Mouse (Mus musculus) midbrain, embryonic 10.5 days (tissue): ENCODE results near the gene Rnf212b. TPM values are rescaled to one million over a fixed set of nuclear protein-coding genes. Genes with fewer than 3 reads are reported as not detected.
A peak's percentile ranks its signal among the peaks of the same experiment; 100 is the strongest.

Experiments
- DNase-seq: peaks from one replicate; pipeline ENCODE4 v3.0.0-alpha.2; 2017; ENCODE audit warnings: low spot score
- H3K27ac ChIP-seq: fragments of 300-500 bp; sonication (generic); replicated peaks from 2 replicates; pipeline ENCODE4 v1.5.1; 2016; ENCODE audit warnings: mild to moderate bottlenecking
- H3K27me3 ChIP-seq: fragments of 300-500 bp; sonication (generic); 2 replicates; pipeline ENCODE4 v1.6.1; 2016; ENCODE audit warnings: low read depth, mild to moderate bottlenecking; ENCODE audit not compliant: poor library complexity, severe bottlenecking
- H3K36me3 ChIP-seq: fragments of 300-500 bp; sonication (generic); 2 replicates; pipeline ENCODE4 v1.6.1; 2016; ENCODE audit warnings: mild to moderate bottlenecking, moderate library complexity
- H3K4me1 ChIP-seq: fragments of 300-500 bp; sonication (generic); 2 replicates; pipeline ENCODE4 v1.6.1; 2016
- H3K4me3 ChIP-seq: fragments of 300-500 bp; sonication (generic); 2 replicates; pipeline ENCODE4 v1.5.1; 2016; ENCODE audit warnings: mild to moderate bottlenecking, moderate library complexity
- H3K9me3 ChIP-seq: fragments of 300-500 bp; sonication (generic); replicated peaks from 2 replicates; pipeline ENCODE4 v1.6.1; 2016; ENCODE audit warnings: mild to moderate bottlenecking
- WGBS: fragments of 180-500 bp; shearing (Covaris S2); methylation state at CpG from one replicate; pipeline ENCODE4 v1.1.7; 2016; 5-methylcytosine and 5-hydroxymethylcytosine counted together
- polyA plus RNA-seq: library from polyadenylated mRNA; unstranded; fragments of >200 nt; fragmentation: Nextera tagmentation; extraction: Ambion mirVana; gene quantifications from 2 replicates; pipeline ENCODE4 v1.2.1, GENCODE M21; 2016

The Rnf212b gene
- polyA plus RNA-seq, 1 experiment from 2014 or later: not detected

DNA sequence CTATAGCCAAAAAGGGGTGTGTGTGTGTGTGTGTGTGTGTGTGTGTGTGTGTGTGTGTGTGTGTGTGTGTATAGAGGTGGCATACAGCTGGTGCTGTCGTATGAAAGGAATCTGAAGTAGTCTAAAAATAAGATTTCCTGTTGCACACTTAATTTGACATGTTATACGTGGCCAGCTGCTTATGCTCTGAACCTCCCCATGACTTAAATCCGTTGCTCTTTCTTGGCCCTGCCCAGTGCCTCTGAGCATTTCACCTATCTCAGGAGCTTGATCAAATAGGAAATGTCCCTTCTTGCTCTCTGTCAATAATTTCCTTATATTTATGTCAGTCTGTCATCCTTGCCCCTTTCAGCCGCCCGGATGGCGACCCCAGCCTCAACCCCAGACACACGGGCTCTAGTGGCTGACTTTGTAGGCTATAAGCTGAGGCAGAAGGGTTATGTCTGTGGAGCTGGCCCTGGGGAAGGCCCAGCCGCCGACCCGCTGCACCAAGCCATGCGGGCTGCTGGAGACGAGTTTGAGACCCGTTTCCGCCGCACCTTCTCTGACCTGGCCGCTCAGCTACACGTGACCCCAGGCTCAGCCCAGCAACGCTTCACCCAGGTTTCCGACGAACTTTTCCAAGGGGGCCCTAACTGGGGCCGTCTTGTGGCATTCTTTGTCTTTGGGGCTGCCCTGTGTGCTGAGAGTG, 70.2 kb downstream of the Rnf212b start:
- peaks cover 29% of the 10 kb centered on the region for H3K4me1 ChIP-seq
- H3K4me3 ChIP-seq: peak overlapping the region; percentile 76
- H3K27ac ChIP-seq: peak overlapping the region; percentile 91
- DNase-seq: no peak
- WGBS: 41% methylated on average over 21 of the region's 21 CpGs
- H3K27me3 ChIP-seq: no peaks in the 10 kb centered on the region
- no peaks in the 10 kb centered on the region for H3K9me3 ChIP-seq
- peaks cover 25% of the 10 kb centered on the region for H3K36me3 ChIP-seq

DNA sequence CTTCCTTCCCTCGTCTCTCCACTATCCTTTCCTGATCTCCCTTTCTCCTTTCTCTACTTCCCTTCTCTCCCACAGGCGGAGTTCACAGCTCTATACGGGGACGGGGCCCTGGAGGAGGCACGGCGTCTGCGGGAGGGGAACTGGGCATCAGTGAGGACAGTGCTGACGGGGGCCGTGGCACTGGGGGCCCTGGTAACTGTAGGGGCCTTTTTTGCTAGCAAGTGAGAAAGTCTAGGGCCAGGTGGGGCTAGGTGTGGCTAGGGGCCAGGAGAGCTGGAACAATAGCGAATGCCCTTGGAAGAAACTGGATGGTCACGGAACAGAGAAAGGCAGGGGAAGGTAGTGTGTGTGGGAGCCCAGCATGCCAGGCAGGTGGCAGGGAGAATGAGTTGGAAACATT, 71.4 kb downstream of the Rnf212b start:
- DNase-seq: no peak
- H3K27me3 ChIP-seq: no peaks in the 10 kb centered on the region
- H3K9me3 ChIP-seq: no peaks in the 10 kb centered on the region
- peaks cover 29% of the 10 kb centered on the region for H3K4me1 ChIP-seq
- H3K27ac ChIP-seq: no peak overlapping the region
- H3K36me3 ChIP-seq: peaks cover 25% of the 10 kb centered on the region
- H3K4me3 ChIP-seq: no peak overlapping the region
- WGBS: 92% methylated on average over 11 of the region's 11 CpGs

GRCm38 (mm10) chr14:54892200-54892599, 78.3 kb downstream of the Rnf212b start, which contains the start of gene Pabpn1:
TSS of gene Pabpn1 (plus strand) at chr14:54892500.
- WGBS: 91% methylated on average over 3 of the region's 3 CpGs

DNA sequence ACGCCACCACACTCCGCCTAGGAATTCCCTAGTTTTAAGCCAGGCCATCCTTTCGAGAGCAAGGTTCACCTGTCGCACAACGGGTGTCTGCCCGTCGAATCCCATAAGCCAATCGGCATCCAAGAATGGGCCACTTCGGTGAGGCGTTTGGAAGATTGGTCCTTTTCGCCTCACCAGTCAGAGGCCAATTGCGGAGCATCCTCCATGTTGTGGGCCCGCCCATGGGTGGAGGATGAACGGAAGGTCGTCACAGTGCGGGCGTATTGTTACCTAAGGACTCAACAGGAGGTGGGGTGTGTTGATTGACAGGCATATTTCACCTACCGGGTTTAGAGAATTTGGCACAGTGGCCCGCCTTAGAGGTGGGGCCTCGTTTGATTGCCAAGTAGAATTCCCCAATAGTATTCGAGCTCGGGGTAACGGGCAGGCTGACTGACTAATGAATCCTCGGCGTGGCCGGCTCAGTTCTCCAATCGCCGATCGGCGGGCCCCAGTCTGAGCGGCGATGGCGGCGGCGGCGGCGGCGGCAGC, 79.8 kb downstream of the Rnf212b start:
- Histone ChIP-seq H3K4me3 (peak overlapping the region; percentile 98), H3K36me3 (peaks cover 35% of the 10 kb centered on the region), H3K27me3 (no peaks in the 10 kb centered on the region), H3K27ac (peak overlapping the region; percentile 100), H3K4me1 (peaks cover 19% of the 10 kb centered on the region), H3K9me3 (no peaks in the 10 kb centered on the region)
- peak; percentile 96 for DNase-seq
- under 1% methylated on average over 38 of the region's 38 CpGs for WGBS

More at GRCm38 (mm10) chr14:54892200-54892599, 78.3 kb downstream of the Rnf212b start, which contains the start of gene Pabpn1:
- H3K27me3 ChIP-seq: no peaks in the 10 kb centered on the region
- peaks cover 19% of the 10 kb centered on the region for H3K4me1 ChIP-seq
- peak within 1 kb of the TSS; percentile 98 for H3K4me3 ChIP-seq
- H3K27ac ChIP-seq: peak within 1 kb of the TSS; percentile 100
- peaks cover 22% of the 10 kb centered on the region for H3K36me3 ChIP-seq
- DNase-seq: no peak
- H3K9me3 ChIP-seq: no peaks in the 10 kb centered on the region

DNA sequence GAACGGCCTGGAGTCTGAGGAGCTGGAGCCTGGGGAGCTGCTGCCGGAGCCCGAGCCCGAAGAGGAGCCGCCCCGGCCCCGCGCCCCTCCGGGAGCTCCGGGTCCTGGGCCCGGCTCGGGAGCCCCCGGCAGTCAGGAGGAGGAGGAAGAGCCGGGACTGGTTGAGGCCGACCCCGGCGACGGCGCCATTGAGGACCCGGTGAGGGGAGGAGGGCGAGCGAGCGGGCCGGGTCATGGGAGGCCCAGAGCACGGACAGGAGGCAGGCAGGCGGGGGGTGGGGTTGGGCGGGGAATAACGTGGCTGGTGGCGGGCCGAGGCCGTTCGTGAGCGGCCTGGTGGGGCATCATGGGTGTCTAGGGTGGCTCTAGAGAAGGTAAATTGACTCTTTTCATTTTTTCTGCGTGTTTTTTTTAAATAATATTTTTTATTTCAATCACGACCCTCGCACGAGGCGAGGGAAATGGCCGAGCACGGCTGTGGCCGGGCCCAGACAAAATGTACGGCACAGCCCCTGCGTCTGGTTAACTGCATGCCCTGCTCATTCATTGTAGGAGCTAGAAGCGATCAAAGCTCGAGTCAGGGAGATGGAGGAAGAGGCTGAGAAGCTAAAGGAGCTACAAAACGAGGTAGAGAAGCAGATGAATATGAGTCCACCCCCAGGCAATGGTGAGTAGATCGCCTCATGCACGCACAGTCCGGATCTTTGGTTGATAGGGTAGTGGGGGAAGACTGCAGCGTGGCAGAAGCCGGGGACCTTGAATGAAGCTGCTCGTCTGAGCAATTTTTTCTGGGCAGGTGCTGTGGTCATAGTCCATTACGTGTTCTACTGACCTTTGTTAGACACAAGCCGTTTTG, 80.6 kb downstream of the Rnf212b start:
- H3K9me3 ChIP-seq: no peaks in the 10 kb centered on the region
- peak; percentile 48 for DNase-seq
- H3K27me3 ChIP-seq: no peaks in the 10 kb centered on the region
- H3K27ac ChIP-seq: peak overlapping the region; percentile 100
- H3K4me3 ChIP-seq: peak overlapping the region; percentile 98
- under 1% methylated on average over 54 of the region's 54 CpGs for WGBS
- H3K36me3 ChIP-seq: peaks cover 41% of the 10 kb centered on the region
- H3K4me1 ChIP-seq: peaks cover 19% of the 10 kb centered on the region

GRCm38 (mm10) chr14:54897445-54897844, 83.5 kb downstream of the Rnf212b start:
- H3K4me3 ChIP-seq: no peak overlapping the region
- peaks cover 19% of the 10 kb centered on the region for H3K4me1 ChIP-seq
- H3K36me3 ChIP-seq: peaks cover 41% of the 10 kb centered on the region
- no peaks in the 10 kb centered on the region for H3K27me3 ChIP-seq
- DNase-seq: no peak
- WGBS: 78% methylated on average over 2 of the region's 2 CpGs
- H3K9me3 ChIP-seq: no peaks in the 10 kb centered on the region
- no peak overlapping the region for H3K27ac ChIP-seq

GRCm38 (mm10) chr14:54900383-54900782, 86.4 kb downstream of the Rnf212b start:
- peak; percentile 65 for DNase-seq
- no peak overlapping the region for H3K27ac ChIP-seq
- H3K4me3 ChIP-seq: no peak overlapping the region
- 1% methylated on average over 3 of the region's 3 CpGs for WGBS
- peaks cover 60% of the 10 kb centered on the region for H3K36me3 ChIP-seq
- H3K27me3 ChIP-seq: no peaks in the 10 kb centered on the region
- peaks cover 8% of the 10 kb centered on the region for H3K4me1 ChIP-seq
- no peaks in the 10 kb centered on the region for H3K9me3 ChIP-seq

- DNase-seq: no peak
- Histone ChIP-seq H3K27me3 (no peaks in the 10 kb centered on the region), H3K36me3 (peaks cover 57% of the 10 kb centered on the region), H3K4me1 (peaks cover 11% of the 10 kb centered on the region; the same call in 1 of the 2 replicates), H3K27ac (no peak overlapping the region), H3K4me3 (no peak overlapping the region), H3K9me3 (no peaks in the 10 kb centered on the region)
- 90% methylated on average over 4 of the region's 4 CpGs for WGBS
These were observed 89.7 kb downstream of the Rnf212b start for GRCm38 (mm10) chr14:54903641-54904040.

Other genes with a start within 250 kb of the Rnf212b start
- gene Ajuba, start 236.6 kb upstream of the Rnf212b start, polyA plus RNA-seq: 66.6 and 88.8 TPM in 2 replicates
- 10.7 and 11.0 TPM in 2 replicates for gene 4931414P19Rik, start 208.1 kb upstream of the Rnf212b start, polyA plus RNA-seq
- gene Psmb5, start 196.1 kb upstream of the Rnf212b start, polyA plus RNA-seq: 470 and 478 TPM in 2 replicates
- gene Psmb11, start 192.7 kb upstream of the Rnf212b start, polyA plus RNA-seq: 0.06 and 0.12 TPM in 2 replicates
- not detected in 2 replicates for gene Gm17606, start 173.2 kb upstream of the Rnf212b start, polyA plus RNA-seq
- 4.1 and 4.6 TPM in 2 replicates for gene Cdh24, start 172.8 kb upstream of the Rnf212b start, polyA plus RNA-seq
- 106 and 111 TPM in 2 replicates for gene 1700123O20Rik, start 127.9 kb upstream of the Rnf212b start, polyA plus RNA-seq
- 128 and 145 TPM in 2 replicates for gene Acin1, start 127.2 kb upstream of the Rnf212b start, polyA plus RNA-seq
- gene Gm29776, start 115.3 kb upstream of the Rnf212b start, polyA plus RNA-seq: 0.15 TPM in 1 of 2 replicates, not detected in the other
- gene Cebpe, start 102.0 kb upstream of the Rnf212b start, polyA plus RNA-seq: 0.09 and 0.11 TPM in 2 replicates
- gene Slc7a8, start 32.2 kb upstream of the Rnf212b start, polyA plus RNA-seq: 1.8 and 2.4 TPM in 2 replicates
- 25.7 and 26.8 TPM in 2 replicates for gene Homez, start 56.8 kb downstream of the Rnf212b start, polyA plus RNA-seq
- gene Ppp1r3e, start 63.4 kb downstream of the Rnf212b start, polyA plus RNA-seq: 0.31 and 0.81 TPM in 2 replicates
- gene Bcl2l2, start 69.2 kb downstream of the Rnf212b start, polyA plus RNA-seq: 2.7 and 3.4 TPM in 2 replicates
- gene Gm20521, start 69.3 kb downstream of the Rnf212b start, polyA plus RNA-seq: not detected in 2 replicates
- 165 and 175 TPM in 2 replicates for gene Pabpn1, start 78.4 kb downstream of the Rnf212b start, polyA plus RNA-seq
- 42.0 and 52.0 TPM in 2 replicates for gene Slc22a17, start 99.0 kb downstream of the Rnf212b start, polyA plus RNA-seq
- 42.5 and 42.8 TPM in 2 replicates for gene Efs, start 112.0 kb downstream of the Rnf212b start, polyA plus RNA-seq
- gene Il25, start 118.6 kb downstream of the Rnf212b start, polyA plus RNA-seq: not detected in 2 replicates
- 0.17 and 0.31 TPM in 2 replicates for gene Cmtm5, start 122.1 kb downstream of the Rnf212b start, polyA plus RNA-seq
- 0.40 and 0.68 TPM in 2 replicates for gene Myh6, start 152.8 kb downstream of the Rnf212b start, polyA plus RNA-seq
- gene Gm17428, start 162.8 kb downstream of the Rnf212b start, polyA plus RNA-seq: not detected in 2 replicates
- 0.70 and 0.96 TPM in 2 replicates for gene Myh7, start 180.5 kb downstream of the Rnf212b start, polyA plus RNA-seq
- 89.3 and 91.6 TPM in 2 replicates for gene Ngdn, start 201.3 kb downstream of the Rnf212b start, polyA plus RNA-seq